Mouse (Mus musculus): Measurements from ENCODE around the gene Cdrt4. TPM values are rescaled to one million over a fixed set of nuclear protein-coding genes. Genes with fewer than 3 reads are reported as not detected.

Cdrt4 gene
- total RNA-seq, 2 experiments from 2014 or later, result 0.66 TPM; not detected in 1

DNA sequence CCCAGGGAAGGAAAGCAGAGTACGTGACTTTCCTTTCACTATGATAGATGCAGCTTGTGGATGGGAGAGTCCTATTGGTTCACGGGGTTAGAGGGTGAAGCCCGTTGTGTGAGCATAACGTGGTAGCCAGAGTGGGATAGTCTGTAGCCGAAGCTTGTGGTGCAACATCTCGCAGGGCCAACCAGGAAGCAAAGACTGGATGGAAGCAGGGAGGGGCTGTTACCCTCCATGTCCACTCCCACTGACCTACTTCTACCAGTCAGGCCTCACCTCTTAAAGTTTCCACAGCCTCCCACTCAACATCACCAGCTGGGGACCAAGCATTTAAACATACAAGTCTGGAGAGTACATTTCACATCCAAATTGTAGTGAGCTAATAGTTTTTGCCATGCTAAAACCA lies 78.7 kb downstream of the Cdrt4 start:
- no peak for DNase-seq (ENCODE audit: low spot score in 2 of 2)

DNA sequence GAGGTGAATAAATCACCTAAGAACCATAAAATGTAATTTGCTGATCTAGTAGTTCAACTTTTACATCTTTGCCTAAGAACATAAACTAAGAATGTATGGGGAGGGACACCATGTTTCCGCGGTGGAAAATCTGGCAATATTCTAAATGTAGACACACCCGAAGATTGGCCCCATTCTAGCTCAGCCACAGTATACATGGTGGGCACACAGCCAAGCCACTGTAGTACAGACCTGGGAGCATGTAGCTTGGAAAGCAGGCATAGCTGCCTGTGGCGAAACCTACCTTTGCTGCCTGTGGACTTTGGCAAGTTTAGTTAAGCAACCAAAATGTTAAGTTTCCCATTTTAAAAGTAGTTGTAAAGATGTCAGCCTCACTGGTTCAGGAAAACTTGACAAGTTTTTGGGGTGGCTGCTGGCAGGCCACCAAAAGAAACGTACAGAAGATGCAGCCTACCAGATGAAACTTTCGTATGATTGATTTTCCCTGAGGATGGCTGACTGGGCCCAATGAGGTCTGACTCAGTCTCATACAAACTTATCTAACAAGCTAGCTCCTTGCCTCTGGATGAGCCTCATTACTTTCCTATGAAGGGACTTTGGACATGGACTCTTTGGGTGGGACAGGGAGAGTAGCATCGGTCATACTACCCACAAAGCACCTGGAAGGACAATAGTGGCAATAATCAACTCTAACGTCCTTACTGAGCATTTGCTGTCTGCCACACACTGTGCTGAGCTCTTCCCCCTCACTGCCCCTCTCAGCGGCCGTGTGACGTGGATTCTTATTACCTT lies 84.6 kb downstream of the Cdrt4 start:
- DNase-seq (ENCODE audit: low spot score in 2 of 2), result no peak

DNA sequence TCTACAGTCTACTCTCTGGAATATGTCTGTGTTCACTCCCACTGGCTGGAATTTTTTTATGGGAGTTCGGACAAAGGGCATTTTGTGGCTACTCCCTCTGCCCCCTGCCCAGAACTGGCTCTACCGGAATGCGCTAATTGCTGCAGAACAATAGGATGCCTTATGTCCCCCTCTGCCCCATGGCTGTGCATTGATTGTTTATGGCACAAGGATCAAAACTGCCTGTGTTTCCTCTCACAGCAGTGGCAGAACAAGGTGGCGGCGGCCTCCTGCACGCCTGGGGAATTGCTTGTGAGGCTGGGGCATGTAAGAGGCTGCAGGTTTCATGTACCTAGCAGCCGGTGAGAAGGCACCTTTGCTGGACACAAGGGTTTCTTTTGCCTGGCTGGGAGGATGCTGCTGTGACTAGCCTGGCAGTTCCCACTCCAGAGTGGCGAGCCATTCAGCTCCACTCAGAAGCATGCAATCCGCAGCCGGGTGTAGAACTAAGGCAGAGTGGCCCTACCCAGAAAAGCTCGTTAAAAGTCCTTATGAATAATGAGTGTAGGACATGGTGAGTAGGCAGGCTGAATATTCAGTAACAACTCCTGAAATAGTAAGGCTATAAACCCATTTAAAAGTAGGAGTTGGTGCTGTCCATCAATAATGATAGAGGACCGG lies 89.1 kb downstream of the Cdrt4 start:
- DNase-seq (ENCODE audit: low spot score in 2 of 2), result no peak

Other genes with a start within 250 kb of the Cdrt4 start
- 1 to 10 TPM; 3.6 to 4.7 TPM for gene Zfp287, start 219.3 kb upstream of the Cdrt4 start, total RNA-seq (2021)
- gene Gm10428, start 198.1 kb upstream of the Cdrt4 start, total RNA-seq (2021), result not detected
- 1 to 10 TPM; 5.1 to 5.7 TPM for gene Zfp286, start 161.7 kb upstream of the Cdrt4 start, total RNA-seq (2021)
- 10 to 100 TPM; 24.1 to 28.3 TPM for gene Trim16, start 131.0 kb upstream of the Cdrt4 start, total RNA-seq (2021)
- gene Fbxw10, start 104.1 kb upstream of the Cdrt4 start, total RNA-seq (2021), result 1 to 10 TPM in 1 of 2 experiments, under 1 TPM in 1; 0.96 to 1.1 TPM
- 10 to 100 TPM; 18.9 to 20.4 TPM for gene Tvp23b, start 71.7 kb upstream of the Cdrt4 start, total RNA-seq (2021)
- gene Tekt3, start 110.5 kb downstream of the Cdrt4 start, total RNA-seq (2021), result not detected
- 100 to 1,000 TPM; 370 to 372 TPM for gene Pmp22, start 177.8 kb downstream of the Cdrt4 start, total RNA-seq (2021)

Measured in gastrocnemius, postnatal 4 days (tissue).